Mouse (Mus musculus) midbrain, embryonic 15.5 days (tissue): ENCODE measurements at regions not wholly inside any gene's neighbourhood (a gene's known extent, or its start where the extent isn't known, plus 50 kb on each side); places are given as distances from the start of the nearest gene placed in this dataset.

Source experiments
- ATAC-seq: fragments of 200-750 bp; cut with Nextera tagmentation; replicated peaks from 2 replicates; pipeline ENCODE4 v1.8.0; 2017; ENCODE audit warnings: moderate TSS enrichment
- H3K27ac ChIP-seq: fragments of 300-500 bp; sonication (generic); 2 replicates; pipeline ENCODE4 v1.5.1; 2015; ENCODE audit warnings: mild to moderate bottlenecking, inconsistent platforms
- H3K27me3 ChIP-seq: fragments of 300-500 bp; sonication (generic); replicated peaks from 2 replicates; pipeline ENCODE4 v1.6.1; 2015; ENCODE audit warnings: inconsistent platforms
- H3K36me3 ChIP-seq: fragments of 300-500 bp; sonication (generic); replicated peaks from 2 replicates; pipeline ENCODE4 v1.6.1; 2015; ENCODE audit warnings: inconsistent platforms
- H3K4me1 ChIP-seq: fragments of 300-500 bp; sonication (generic); 2 replicates; pipeline ENCODE4 v1.6.1; 2015; ENCODE audit warnings: inconsistent platforms
- H3K4me2 ChIP-seq: fragments of 300-500 bp; sonication (generic); 2 replicates; pipeline ENCODE4 v1.6.1; 2015; ENCODE audit warnings: inconsistent platforms, mild to moderate bottlenecking, moderate library complexity
- H3K4me3 ChIP-seq: fragments of 300-500 bp; sonication (generic); 2 replicates; pipeline ENCODE4 v1.5.1; 2015; ENCODE audit warnings: mild to moderate bottlenecking, inconsistent platforms
- H3K9ac ChIP-seq: fragments of 300-500 bp; sonication (generic); 2 replicates; pipeline ENCODE4 v1.6.1; 2015; ENCODE audit warnings: mild to moderate bottlenecking, inconsistent platforms
- H3K9me3 ChIP-seq: fragments of 300-500 bp; sonication (generic); 2 replicates; pipeline ENCODE4 v1.6.1; 2016; ENCODE audit warnings: inconsistent platforms
- WGBS: fragments of 180-500 bp; shearing (Covaris S2); methylation state at CpG from one replicate; pipeline ENCODE4 v1.1.7; 2015; ENCODE audit warnings: mixed read lengths; 5-methylcytosine and 5-hydroxymethylcytosine counted together

- WGBS = 73% methylated on average over 6 of the region's 6 CpGs
- no peak overlapping the region for H3K9ac ChIP-seq
- H3K4me2 ChIP-seq = no peak overlapping the region
- H3K36me3 ChIP-seq = no peaks in the 10 kb centered on the region
- no peak overlapping the region for H3K4me3 ChIP-seq
- no peaks in the 10 kb centered on the region for H3K9me3 ChIP-seq
- no peaks in the 10 kb centered on the region for H3K4me1 ChIP-seq
- H3K27ac ChIP-seq = no peak overlapping the region
- ATAC-seq = no peak; the same call in 1 of the 2 replicates
- H3K27me3 ChIP-seq = no peaks in the 10 kb centered on the region
Measured at GRCm38 (mm10) chr14:102925769-102926443, 56.5 kb downstream of the Kctd12 start.

GRCm38 (mm10) chr14:102924674-102925073, 57.8 kb downstream of the Kctd12 start:
- WGBS = 92% methylated on average over 4 of the region's 4 CpGs
- Histone ChIP-seq H3K27me3 (no peaks in the 10 kb centered on the region), H3K9ac (no peak overlapping the region), H3K4me3 (no peak overlapping the region), H3K4me1 (no peaks in the 10 kb centered on the region), H3K36me3 (no peaks in the 10 kb centered on the region), H3K27ac (no peak overlapping the region), H3K9me3 (no peaks in the 10 kb centered on the region), H3K4me2 (no peak overlapping the region)
- ATAC-seq = no peak

GRCm38 (mm10) chr14:102922496-102922993, 59.9 kb downstream of the Kctd12 start:
- ATAC-seq = no peak
- Histone ChIP-seq H3K27me3 (no peaks in the 10 kb centered on the region), H3K4me3 (no peak overlapping the region), H3K9me3 (no peaks in the 10 kb centered on the region), H3K4me1 (no peaks in the 10 kb centered on the region), H3K9ac (no peak overlapping the region), H3K4me2 (no peak overlapping the region), H3K27ac (no peak overlapping the region), H3K36me3 (no peaks in the 10 kb centered on the region)
- WGBS = 90% methylated on average over 5 of the region's 5 CpGs

GRCm38 (mm10) chr14:102920415-102920814, 62.0 kb downstream of the Kctd12 start:
- ATAC-seq = no peak
- Histone ChIP-seq H3K4me1 (no peaks in the 10 kb centered on the region), H3K9ac (no peak overlapping the region), H3K27ac (no peak overlapping the region), H3K4me3 (no peak overlapping the region), H3K36me3 (no peaks in the 10 kb centered on the region), H3K9me3 (no peaks in the 10 kb centered on the region), H3K4me2 (no peak overlapping the region), H3K27me3 (no peaks in the 10 kb centered on the region)
- WGBS = 68% methylated on average over 6 of the region's 6 CpGs

- no peak overlapping the region for H3K27ac ChIP-seq
- 83% methylated on average over 7 of the region's 7 CpGs for WGBS
- no peak for ATAC-seq
Measured at GRCm38 (mm10) chr14:102919261-102919801, 63.1 kb downstream of the Kctd12 start.

GRCm38 (mm10) chr14:102917929-102918328, 64.5 kb downstream of the Kctd12 start:
- Histone ChIP-seq H3K9me3 (no peaks in the 10 kb centered on the region), H3K27me3 (no peaks in the 10 kb centered on the region), H3K4me3 (no peak overlapping the region), H3K4me1 (no peaks in the 10 kb centered on the region), H3K27ac (no peak overlapping the region), H3K9ac (no peak overlapping the region), H3K36me3 (no peaks in the 10 kb centered on the region), H3K4me2 (no peak overlapping the region)
- no peak for ATAC-seq
- WGBS = 90% methylated on average over 1 of the region's 1 CpGs

More at GRCm38 (mm10) chr14:102919261-102919801, 63.1 kb downstream of the Kctd12 start:
- H3K4me1 ChIP-seq = no peaks in the 10 kb centered on the region
- no peak overlapping the region for H3K4me2 ChIP-seq
- H3K27me3 ChIP-seq = no peaks in the 10 kb centered on the region
- H3K9ac ChIP-seq = no peak overlapping the region
- H3K36me3 ChIP-seq = no peaks in the 10 kb centered on the region
- no peaks in the 10 kb centered on the region for H3K9me3 ChIP-seq
- no peak overlapping the region for H3K4me3 ChIP-seq

GRCm38 (mm10) chr14:102915918-102916317, 66.5 kb downstream of the Kctd12 start:
- no peak overlapping the region for H3K4me2 ChIP-seq
- no peaks in the 10 kb centered on the region for H3K36me3 ChIP-seq
- 83% methylated on average over 4 of the region's 4 CpGs for WGBS
- no peak overlapping the region for H3K9ac ChIP-seq
- ATAC-seq = no peak
- no peaks in the 10 kb centered on the region for H3K4me1 ChIP-seq
- H3K27ac ChIP-seq = no peak overlapping the region
- no peak overlapping the region for H3K4me3 ChIP-seq
- H3K27me3 ChIP-seq = no peaks in the 10 kb centered on the region
- no peaks in the 10 kb centered on the region for H3K9me3 ChIP-seq

GRCm38 (mm10) chr14:102911582-102911981, 70.9 kb downstream of the Kctd12 start:
- Histone ChIP-seq H3K9me3 (no peaks in the 10 kb centered on the region), H3K9ac (no peak overlapping the region), H3K27ac (no peak overlapping the region), H3K4me2 (no peak overlapping the region), H3K4me1 (no peaks in the 10 kb centered on the region), H3K27me3 (no peaks in the 10 kb centered on the region), H3K4me3 (no peak overlapping the region), H3K36me3 (no peaks in the 10 kb centered on the region)
- WGBS = 68% methylated on average over 3 of the region's 3 CpGs
- ATAC-seq = no peak

- Histone ChIP-seq H3K27ac (no peak overlapping the region), H3K9ac (no peak overlapping the region), H3K4me2 (no peak overlapping the region), H3K4me1 (no peaks in the 10 kb centered on the region), H3K4me3 (no peak overlapping the region), H3K36me3 (no peaks in the 10 kb centered on the region), H3K27me3 (no peaks in the 10 kb centered on the region), H3K9me3 (no peaks in the 10 kb centered on the region)
- no peak for ATAC-seq
- 69% methylated on average over 3 of the region's 3 CpGs for WGBS
Measured at GRCm38 (mm10) chr14:102908990-102909389, 73.4 kb downstream of the Kctd12 start.

GRCm38 (mm10) chr14:102907411-102908103, 74.9 kb downstream of the Kctd12 start:
- Histone ChIP-seq H3K4me3 (no peak overlapping the region), H3K9me3 (no peaks in the 10 kb centered on the region), H3K4me2 (no peak overlapping the region), H3K27me3 (no peaks in the 10 kb centered on the region), H3K27ac (no peak overlapping the region), H3K4me1 (no peaks in the 10 kb centered on the region; the same call in 1 of the 2 replicates), H3K9ac (no peak overlapping the region), H3K36me3 (no peaks in the 10 kb centered on the region)
- WGBS = 88% methylated on average over 6 of the region's 6 CpGs
- no peak for ATAC-seq

GRCm38 (mm10) chr14:102906826-102907225, 75.6 kb downstream of the Kctd12 start:
- Histone ChIP-seq H3K9me3 (no peaks in the 10 kb centered on the region), H3K36me3 (no peaks in the 10 kb centered on the region), H3K27me3 (no peaks in the 10 kb centered on the region), H3K4me1 (no peaks in the 10 kb centered on the region; the same call in 1 of the 2 replicates), H3K27ac (no peak overlapping the region), H3K9ac (no peak overlapping the region), H3K4me2 (no peak overlapping the region), H3K4me3 (no peak overlapping the region)
- WGBS = 81% methylated on average over 6 of the region's 6 CpGs
- ATAC-seq = no peak

GRCm38 (mm10) chr14:102906286-102906685, 76.2 kb downstream of the Kctd12 start:
- no peaks in the 10 kb centered on the region; the same call in 1 of the 2 replicates for H3K4me1 ChIP-seq
- no peak overlapping the region for H3K9ac ChIP-seq
- H3K36me3 ChIP-seq = no peaks in the 10 kb centered on the region
- ATAC-seq = no peak
- 97% methylated on average over 1 of the region's 1 CpGs for WGBS
- H3K27me3 ChIP-seq = no peaks in the 10 kb centered on the region
- no peak overlapping the region for H3K4me3 ChIP-seq
- no peak overlapping the region for H3K27ac ChIP-seq
- H3K4me2 ChIP-seq = no peak overlapping the region
- H3K9me3 ChIP-seq = no peaks in the 10 kb centered on the region
